Mouse (Mus musculus): ENCODE data around the gene Armh1. TPM values are rescaled to one million over a fixed set of nuclear protein-coding genes. Genes with fewer than 3 reads are reported as not detected.

The Armh1 gene
- polyA plus RNA-seq, 1 experiment, result 0.44 TPM

DNA sequence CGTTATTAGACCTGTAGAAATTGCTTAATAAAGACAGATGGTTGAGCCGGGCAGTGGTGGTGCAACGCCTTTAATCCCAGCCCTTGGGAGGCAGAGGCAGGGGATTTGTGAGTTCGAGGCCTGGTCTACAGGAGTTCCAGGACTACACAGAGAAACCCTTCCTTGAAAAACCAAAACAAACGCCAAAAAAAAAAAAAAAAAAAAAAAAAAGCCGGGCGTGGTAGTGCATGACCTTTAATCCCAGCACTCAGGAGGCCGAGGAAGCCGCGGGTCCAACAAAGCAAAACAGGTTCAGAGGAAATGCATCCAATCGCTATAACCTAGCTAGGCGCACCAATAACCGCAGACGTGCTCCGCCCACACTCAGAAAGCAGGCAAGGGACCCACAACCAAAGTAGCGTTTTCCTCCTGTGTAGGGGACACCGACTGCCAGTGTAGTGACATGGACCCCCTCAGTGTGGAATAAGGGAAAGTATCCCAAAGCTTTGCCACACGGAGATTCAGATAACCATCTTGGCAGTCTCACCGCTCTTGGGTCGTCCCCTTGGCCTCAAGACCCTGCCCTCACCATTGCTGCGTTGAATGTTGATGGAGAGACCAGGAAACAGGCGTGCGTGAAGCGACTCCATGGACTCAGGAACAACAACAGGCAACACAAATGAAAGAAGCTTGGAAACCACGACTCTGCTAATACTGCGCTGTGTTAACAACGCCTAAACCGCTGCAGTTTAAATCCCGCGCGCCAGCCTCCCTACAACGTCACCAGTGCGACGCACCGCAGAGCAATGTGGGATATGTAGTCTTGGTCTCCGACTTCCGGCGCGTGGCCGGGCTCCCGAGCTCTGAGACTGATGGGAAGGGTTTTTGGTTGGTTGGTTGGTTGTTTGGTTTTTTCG is 69.8 kb downstream of the Armh1 start, which contains the start of gene Kif2c:
Gene Kif2c (minus strand): TSS at position 777 of the 896 bp plus-strand sequence.
- Histone ChIP-seq H3K4me1 (replicated peaks; ENCODE audit: control insufficient read depth, insufficient read depth, low read length) (peaks cover 7% of the 10 kb centered on the region; the same call in 1 of the 2 replicates), H3K36me3 (ENCODE audit: control insufficient read depth, insufficient read depth, low read length) (peaks cover 17% of the 10 kb centered on the region), H3K27me3 (ENCODE audit: control insufficient read depth, insufficient read depth, low read length) (no peaks in the 10 kb centered on the region), H3K27ac (ENCODE audit: control insufficient read depth, insufficient read depth, low read length) (no peak within 1 kb of the TSS; the same call in 1 of the 2 replicates), H3K4me3 (ENCODE audit: control insufficient read depth, insufficient read depth, low read length) (peak within 1 kb of the TSS; percentile 55)
- DNase-seq, result peak; percentile 93
- TF ChIP-seq POLR2A (IDR thresholded peaks at IDR 0.05; ENCODE audit: control insufficient read depth, extremely low read depth, insufficient read depth, low read length, poor library complexity), result peak; percentile 46; the same call in 1 of the 2 replicates
- no peak for TF ChIP-seq CTCF (IDR thresholded peaks at IDR 0.05; ENCODE audit: borderline replicate concordance, control insufficient read depth, extremely low read depth, insufficient read depth, low read length, poor library complexity)
- 2% methylated on average over 42 of the region's 42 CpGs for WGBS

- H3K27ac ChIP-seq (ENCODE audit: control insufficient read depth, insufficient read depth, low read length), result no peak overlapping the region
- DNase-seq, result no peak
- no peak for TF ChIP-seq CTCF (IDR thresholded peaks at IDR 0.05; ENCODE audit: borderline replicate concordance, control insufficient read depth, extremely low read depth, insufficient read depth, low read length, poor library complexity)
- TF ChIP-seq POLR2A (IDR thresholded peaks at IDR 0.05; ENCODE audit: control insufficient read depth, extremely low read depth, insufficient read depth, low read length, poor library complexity), result no peak
- H3K4me1 ChIP-seq (replicated peaks; ENCODE audit: control insufficient read depth, insufficient read depth, low read length), result no peaks in the 10 kb centered on the region
- peaks cover 65% of the 10 kb centered on the region for H3K36me3 ChIP-seq (ENCODE audit: control insufficient read depth, insufficient read depth, low read length)
- no peak overlapping the region for H3K4me3 ChIP-seq (ENCODE audit: control insufficient read depth, insufficient read depth, low read length)
- 98% methylated on average over 5 of the region's 5 CpGs for WGBS
- H3K27me3 ChIP-seq (ENCODE audit: control insufficient read depth, insufficient read depth, low read length), result no peaks in the 10 kb centered on the region
These were observed 82.0 kb downstream of the Armh1 start for GRCm38 (mm10) chr4:117169936-117170335.

Other genes with a start within 250 kb of the Armh1 start
- 5.4 and 6.1 TPM in 2 replicates for gene Eif2b3, start 232.7 kb downstream of the Armh1 start, polyA plus RNA-seq (2012; rRNA removed)
- gene Ptch2, start 156.1 kb downstream of the Armh1 start, polyA plus RNA-seq (2012; rRNA removed), result 0.89 and 0.92 TPM in 2 replicates
- gene Btbd19, start 126.4 kb downstream of the Armh1 start, polyA plus RNA-seq (2012; rRNA removed), result 18.6 and 20.3 TPM in 2 replicates
- 1.1 and 2.0 TPM in 2 replicates for gene Tctex1d4, start 125.3 kb downstream of the Armh1 start, polyA plus RNA-seq (2012; rRNA removed)
- 18.0 and 21.4 TPM in 2 replicates for gene Plk3, start 118.2 kb downstream of the Armh1 start, polyA plus RNA-seq (2012; rRNA removed)
- gene Rps8, start 95.9 kb downstream of the Armh1 start, polyA plus RNA-seq (2012; rRNA removed), result 698 and 732 TPM in 2 replicates
- 16.5 and 21.8 TPM in 2 replicates for gene Kif2c, start 69.5 kb downstream of the Armh1 start, polyA plus RNA-seq (2012; rRNA removed)
- 14.5 and 16.1 TPM in 2 replicates for gene Tmem53, start 174 bp downstream of the Armh1 start, polyA plus RNA-seq (2012; rRNA removed)
- gene Rnf220, start 244.9 kb upstream of the Armh1 start, polyA plus RNA-seq (2012; rRNA removed), result 172 and 178 TPM in 2 replicates